Mouse (Mus musculus) intestine, embryonic 15.5 days (tissue): ENCODE data around the gene Slc22a4. TPM values are rescaled to one million over a fixed set of nuclear protein-coding genes. Genes with fewer than 3 reads are reported as not detected.
"Not testable (repeated sequence)": the region's sequence is repeated elsewhere in the genome, so short reads cannot be mapped to it uniquely, and the experiment has no call there.

Source experiments
- ATAC-seq: fragments of 200-750 bp; cut with Nextera tagmentation; 2 replicates; pipeline ENCODE4 v1.8.0; 2017; ENCODE audit warnings: moderate TSS enrichment, moderate library complexity
- H3K27ac ChIP-seq: fragments of 300-500 bp; sonication (generic); 2 replicates; pipeline ENCODE4 v1.5.1; 2015; ENCODE audit warnings: mild to moderate bottlenecking, inconsistent platforms
- H3K27me3 ChIP-seq: fragments of 300-500 bp; sonication (generic); replicated peaks from 2 replicates; pipeline ENCODE4 v1.6.1; 2015; ENCODE audit warnings: inconsistent platforms
- H3K36me3 ChIP-seq: fragments of 300-500 bp; sonication (generic); 2 replicates; pipeline ENCODE4 v1.6.1; 2015; ENCODE audit warnings: inconsistent platforms
- H3K4me1 ChIP-seq: fragments of 300-500 bp; sonication (generic); replicated peaks from 2 replicates; pipeline ENCODE4 v1.6.1; 2015; ENCODE audit warnings: inconsistent platforms
- H3K4me2 ChIP-seq: fragments of 300-500 bp; sonication (generic); replicated peaks from 2 replicates; pipeline ENCODE4 v1.6.1; 2015; ENCODE audit warnings: mild to moderate bottlenecking, inconsistent platforms
- H3K4me3 ChIP-seq: fragments of 300-500 bp; sonication (generic); replicated peaks from 2 replicates; pipeline ENCODE4 v1.5.1; 2015; ENCODE audit warnings: inconsistent platforms
- H3K9ac ChIP-seq: fragments of 300-500 bp; sonication (generic); 2 replicates; pipeline ENCODE4 v1.6.1; 2015; ENCODE audit warnings: inconsistent platforms
- H3K9me3 ChIP-seq: fragments of 300-500 bp; sonication (generic); 2 replicates; pipeline ENCODE4 v1.6.1; 2016; ENCODE audit warnings: inconsistent platforms
- WGBS: fragments of 180-500 bp; shearing (Covaris S2); methylation state at CpG from one replicate; pipeline ENCODE4 v1.1.7; 2015; 5-methylcytosine and 5-hydroxymethylcytosine counted together
- polyA plus RNA-seq: library from polyadenylated mRNA; unstranded; fragments of >200 nt; fragmentation: Nextera tagmentation; extraction: Ambion mirVana; gene quantifications from 2 replicates; pipeline ENCODE4 v1.2.1, GENCODE M21; 2015

Slc22a4 gene
- polyA plus RNA-seq, 1 experiment from 2014 or later = 0.72 TPM

GRCm38 (mm10) chr11:53956636-53957035 is 71.3 kb downstream of the Slc22a4 start:
- no peak overlapping the region for H3K27ac ChIP-seq
- WGBS = 82% methylated on average over 1 of the region's 1 CpGs
- H3K27me3 ChIP-seq = no peaks in the 10 kb centered on the region
- no peaks in the 10 kb centered on the region for H3K36me3 ChIP-seq
- no peak overlapping the region for H3K4me3 ChIP-seq
- H3K4me2 ChIP-seq = no peak overlapping the region
- no peak overlapping the region for H3K9ac ChIP-seq
- H3K9me3 ChIP-seq = no peaks in the 10 kb centered on the region
- H3K4me1 ChIP-seq = no peaks in the 10 kb centered on the region
- ATAC-seq = no peak

- H3K9me3 ChIP-seq = no peaks in the 10 kb centered on the region
- H3K4me1 ChIP-seq = no peaks in the 10 kb centered on the region
- WGBS = 92% methylated on average over 3 of the region's 3 CpGs
- no peak overlapping the region for H3K9ac ChIP-seq
- no peak for ATAC-seq
- H3K27me3 ChIP-seq = no peaks in the 10 kb centered on the region
- no peak overlapping the region for H3K4me2 ChIP-seq
- H3K4me3 ChIP-seq = no peak overlapping the region
- no peak overlapping the region for H3K27ac ChIP-seq
- no peaks in the 10 kb centered on the region for H3K36me3 ChIP-seq
Measured at GRCm38 (mm10) chr11:53954653-53955052, 73.2 kb downstream of the Slc22a4 start.

- H3K4me1 ChIP-seq, H3K9me3 ChIP-seq, H3K36me3 ChIP-seq, ATAC-seq, H3K4me2 ChIP-seq, H3K27ac ChIP-seq, H3K27me3 ChIP-seq, H3K9ac ChIP-seq, H3K4me3 ChIP-seq: not testable (repeated sequence)
- 80% methylated on average over 2 of the region's 3 CpGs for WGBS
Measured at GRCm38 (mm10) chr11:53950133-53950532, 77.8 kb downstream of the Slc22a4 start.

Other genes starting within 250 kb of the Slc22a4 start
- gene Gm12216, start 168.8 kb downstream of the Slc22a4 start, polyA plus RNA-seq = 1.2 and 1.7 TPM in 2 replicates
- gene Slc22a5, start 136.4 kb downstream of the Slc22a4 start, polyA plus RNA-seq = 10.5 and 10.9 TPM in 2 replicates
- gene Slc22a21, start 47.8 kb downstream of the Slc22a4 start, polyA plus RNA-seq = 6.6 and 8.0 TPM in 2 replicates
- gene Pdlim4, start 40.9 kb upstream of the Slc22a4 start, polyA plus RNA-seq = 35.9 and 42.1 TPM in 2 replicates
- 41.8 and 44.8 TPM in 2 replicates for gene P4ha2, start 72.0 kb upstream of the Slc22a4 start, polyA plus RNA-seq
- 0.36 and 0.57 TPM in 2 replicates for gene Csf2, start 221.6 kb upstream of the Slc22a4 start, polyA plus RNA-seq
- not detected in 2 replicates for gene Il3, start 239.2 kb upstream of the Slc22a4 start, polyA plus RNA-seq